Mouse (Mus musculus) regulatory T cell (primary cell): ENCODE results near the gene Naa11.

Experiments used
- in situ Hi-C: fragments of 300-600 bp; cut with MboI, MseI; formaldehyde crosslinking; loops from one replicate; pipeline ENCODE4 v1.15.1; 2025; ENCODE audit warnings: high pct_unique_total_duplicates

Gene Naa11

DNA sequence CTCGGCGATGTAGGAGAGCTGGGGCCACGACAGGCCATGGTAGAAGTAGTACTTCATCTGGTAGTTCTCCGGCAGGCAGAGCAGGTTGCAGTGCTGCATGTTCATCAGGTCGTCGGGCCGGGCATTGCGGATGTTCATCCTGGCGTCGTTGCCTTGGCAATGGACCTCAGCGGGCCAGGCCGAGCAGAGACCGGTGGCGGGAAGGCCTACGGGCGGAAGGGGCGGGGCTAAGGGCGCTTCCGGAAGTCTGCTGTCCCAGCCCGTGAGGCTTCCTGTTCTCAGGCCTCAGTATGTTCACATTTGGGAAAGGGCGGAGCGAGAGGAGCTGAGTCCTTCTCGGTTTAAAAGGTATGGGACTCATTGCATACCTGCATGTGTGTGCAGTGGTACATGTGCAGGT, at the start of gene Naa11:
TSS of gene Naa11 (minus strand) at position 220 of the 400 bp plus-strand sequence.
- in situ Hi-C loops: no loop called here

DNA sequence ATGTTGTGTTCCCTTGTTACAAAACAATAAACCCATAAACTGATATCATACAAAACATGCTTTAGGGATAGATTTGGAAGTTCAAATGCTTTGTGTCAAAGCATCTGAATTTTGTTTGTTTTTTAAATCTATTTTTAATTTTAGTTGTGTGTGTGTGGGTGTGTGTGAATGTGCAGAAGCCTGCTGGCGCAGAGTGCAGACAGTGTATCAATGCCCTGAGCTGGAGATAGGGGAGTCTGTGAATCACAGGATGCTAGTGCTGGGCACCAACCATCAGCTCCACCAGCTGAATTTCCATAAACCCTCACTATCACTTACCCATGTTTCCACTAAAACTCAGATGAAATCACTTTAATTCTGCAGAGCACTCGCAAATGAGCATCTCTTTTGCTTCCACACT, 40.3 kb upstream of the Naa11 start:
- in situ Hi-C loops: no loop called here

DNA sequence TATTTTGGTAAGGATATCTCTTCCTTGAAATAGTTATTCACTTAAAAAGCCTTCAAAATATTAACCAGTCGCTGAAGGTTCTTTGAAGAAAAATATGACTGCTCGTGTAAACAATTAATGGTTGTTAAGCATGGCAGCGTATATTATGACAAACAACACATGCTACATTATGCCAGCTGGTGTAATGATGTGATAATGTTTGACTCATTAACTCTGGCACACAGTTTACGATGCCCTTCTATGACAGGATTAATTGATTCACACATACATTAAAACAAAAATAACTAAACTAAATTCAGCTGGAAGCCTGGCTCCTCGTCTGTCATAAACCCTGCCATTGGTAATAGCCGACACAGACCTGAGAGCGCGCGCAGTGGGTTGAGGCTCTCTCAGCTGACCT, 37.8 kb upstream of the Naa11 start:
- in situ Hi-C loops: no loop called here

DNA sequence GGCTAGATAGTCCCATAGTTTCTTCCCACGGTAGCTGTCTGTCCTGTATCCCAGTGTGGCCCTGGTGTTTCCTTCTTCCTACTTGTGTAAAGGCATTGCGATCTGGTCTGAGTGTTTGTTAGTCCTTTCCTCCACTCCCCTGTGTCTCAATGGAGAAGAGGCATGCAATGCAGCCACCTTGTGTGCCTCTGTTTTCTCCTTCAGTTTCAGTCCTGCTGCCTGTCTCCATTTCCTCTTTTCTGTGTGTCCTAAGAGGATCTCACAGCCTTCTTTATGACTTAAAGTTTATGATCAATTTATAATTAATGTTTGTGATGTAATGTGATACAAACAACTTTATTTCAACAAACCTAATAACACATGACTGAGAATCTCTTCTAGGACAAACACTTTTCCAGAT, 29.5 kb upstream of the Naa11 start:
- in situ Hi-C loops: no loop called here

DNA sequence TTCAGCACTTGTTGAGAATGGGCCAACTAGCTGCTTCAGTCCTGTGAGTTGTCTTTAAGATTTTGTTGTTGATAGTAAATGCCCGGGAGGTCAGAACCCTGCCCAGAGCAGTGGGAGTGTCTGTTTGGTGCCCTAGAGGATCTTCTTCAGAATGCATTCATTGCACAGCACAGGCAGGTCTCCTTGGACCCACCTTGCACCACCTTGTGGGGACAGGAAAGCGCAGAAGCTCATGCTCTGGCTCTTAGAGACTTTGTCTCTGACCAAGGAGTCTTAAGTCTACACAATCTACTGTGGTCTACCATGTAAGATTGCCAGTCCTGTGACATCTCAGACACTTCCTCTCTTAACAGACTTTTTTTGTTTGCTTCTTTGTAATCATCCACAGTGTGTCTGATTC, 25.0 kb upstream of the Naa11 start:
- in situ Hi-C loops: no loop called here

DNA sequence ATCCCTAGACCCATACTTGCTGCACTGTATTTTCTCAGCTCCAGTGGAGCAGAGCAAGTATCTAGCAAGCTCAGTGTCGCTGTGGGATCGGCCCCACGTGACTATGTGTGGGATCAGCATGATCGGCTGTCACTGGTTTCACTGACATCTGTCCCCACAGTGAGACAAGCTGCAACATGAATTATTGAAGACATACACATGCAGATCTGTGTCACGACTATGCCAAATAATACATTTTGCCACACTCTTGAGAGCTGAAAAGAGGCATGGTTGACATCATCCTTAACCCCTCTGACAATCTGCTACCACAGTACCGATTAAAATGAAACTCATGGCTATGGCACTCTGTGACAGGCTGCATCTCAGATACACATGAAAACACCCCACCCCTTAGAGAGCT, 23.7 kb upstream of the Naa11 start:
- in situ Hi-C loops: no loop called here

DNA sequence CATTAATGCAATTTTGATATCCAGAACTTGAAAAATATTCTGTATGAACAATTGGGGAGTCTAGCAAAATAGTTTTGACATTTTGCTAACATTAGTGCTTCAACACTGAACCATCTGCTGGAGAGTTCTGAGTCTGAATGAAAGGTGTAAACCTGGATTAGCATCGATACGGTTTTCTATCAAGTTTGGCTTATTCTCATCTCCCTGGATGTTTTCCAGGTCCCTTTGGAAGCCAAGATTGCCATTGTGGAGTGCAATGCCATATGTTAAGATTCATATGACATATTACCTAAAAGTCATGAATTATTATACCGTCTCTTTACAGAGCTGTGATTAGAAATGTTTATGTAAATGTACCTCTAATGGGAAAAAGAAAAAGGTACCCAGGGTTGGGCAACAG, 21.5 kb upstream of the Naa11 start:
- in situ Hi-C loops: no loop called here

DNA sequence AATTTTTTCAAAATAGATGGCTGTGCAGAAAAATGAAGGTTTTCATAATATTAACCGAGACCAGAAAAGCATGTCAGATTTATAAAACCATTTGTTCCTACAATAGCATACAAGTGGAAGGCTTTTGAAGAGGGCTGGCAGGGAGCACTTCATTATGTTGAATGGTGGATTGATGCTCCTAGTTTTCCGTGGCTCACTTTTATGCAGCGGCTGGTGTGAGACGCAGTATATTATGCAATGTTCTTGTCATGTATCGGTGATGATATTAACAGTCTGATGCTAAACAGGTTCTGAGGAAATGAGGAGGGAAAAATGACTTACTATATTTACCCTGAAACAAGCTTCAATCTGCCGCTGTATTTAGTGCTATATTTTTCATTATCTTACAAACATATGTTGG, 18.0 kb upstream of the Naa11 start:
- in situ Hi-C loops: no loop called here

DNA sequence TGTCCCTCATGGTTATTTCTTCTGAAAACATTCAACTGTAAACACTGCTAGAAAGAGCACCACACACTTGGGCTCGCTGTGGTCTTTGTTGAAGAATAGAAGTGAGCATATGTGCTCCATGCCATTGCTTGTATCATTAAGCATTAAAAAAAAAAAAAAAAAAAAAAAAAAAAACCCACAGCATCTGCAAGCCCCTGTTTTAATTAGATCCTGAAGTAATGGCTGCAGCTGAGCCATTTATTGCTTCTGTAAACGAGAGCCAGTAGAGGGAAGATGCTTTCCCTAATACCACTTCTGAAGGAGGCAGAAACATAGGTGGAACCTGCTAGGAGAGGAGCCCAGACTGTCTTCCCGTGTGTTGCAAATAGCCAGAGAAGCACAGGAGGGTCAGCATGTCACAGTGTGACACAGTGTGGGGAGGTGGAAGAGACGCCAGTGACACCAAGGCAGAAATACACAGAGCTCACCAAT, 17.1 kb upstream of the Naa11 start:
- in situ Hi-C loops: no loop called here

DNA sequence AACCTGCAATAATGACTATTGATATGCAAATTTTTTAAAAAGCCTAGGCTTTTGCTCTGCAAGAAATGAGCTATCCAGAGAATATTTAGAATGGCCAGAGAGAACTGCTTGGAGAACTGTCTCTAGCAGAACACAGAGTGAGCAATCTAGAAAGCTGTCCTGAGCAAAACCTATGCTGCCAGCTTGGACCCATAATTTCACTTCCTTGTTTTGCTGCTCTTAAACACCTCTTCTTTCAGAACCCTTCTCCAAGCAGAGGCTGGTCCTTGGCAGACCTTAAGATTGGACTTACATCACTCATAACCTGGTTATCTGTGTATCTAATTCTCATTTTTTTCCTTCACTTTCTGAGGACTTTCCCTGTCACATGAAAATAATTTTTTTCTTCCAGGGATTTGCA, 8.9 kb upstream of the Naa11 start:
- in situ Hi-C loops: no loop called here

DNA sequence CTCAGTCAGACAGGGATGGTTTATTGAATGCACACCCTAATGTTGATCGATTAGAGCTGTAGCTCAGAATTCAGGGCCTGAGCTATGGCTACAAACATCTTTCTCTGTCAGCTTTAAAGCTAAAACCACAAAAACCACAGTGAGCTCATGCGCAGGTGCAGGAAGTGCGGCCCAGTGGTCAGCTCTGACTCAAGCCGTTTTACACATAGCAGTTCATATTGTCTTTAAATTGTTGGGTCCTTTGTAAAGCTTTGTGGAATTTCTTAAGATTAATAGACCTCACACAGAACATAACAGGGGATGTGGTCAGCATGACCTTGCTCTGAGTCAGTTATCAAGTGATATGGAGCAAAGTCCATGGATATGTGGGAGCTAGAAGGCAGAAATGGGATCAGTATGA, 5.4 kb upstream of the Naa11 start:
- in situ Hi-C loops: no loop called here

DNA sequence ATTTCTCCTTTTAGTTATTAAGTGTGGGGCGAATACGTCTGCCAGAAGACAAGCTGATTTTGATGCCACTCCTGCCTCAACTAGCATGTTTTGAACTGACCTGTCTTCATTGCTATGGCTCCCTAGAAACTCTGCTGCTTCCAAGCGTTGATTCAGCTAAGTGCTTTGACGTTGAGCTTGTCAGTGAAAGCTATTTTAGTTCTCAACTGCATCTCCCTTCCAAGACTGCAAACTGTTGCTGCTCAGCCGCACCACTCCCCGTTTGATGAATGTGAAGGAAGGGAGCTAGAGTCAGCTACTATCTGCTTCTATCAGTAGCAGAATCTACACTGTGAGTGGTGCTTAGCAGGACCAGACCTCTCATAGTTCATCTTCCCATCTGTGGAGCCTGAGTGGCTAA, 4.6 kb downstream of the Naa11 start:
- in situ Hi-C loops: no loop called here

DNA sequence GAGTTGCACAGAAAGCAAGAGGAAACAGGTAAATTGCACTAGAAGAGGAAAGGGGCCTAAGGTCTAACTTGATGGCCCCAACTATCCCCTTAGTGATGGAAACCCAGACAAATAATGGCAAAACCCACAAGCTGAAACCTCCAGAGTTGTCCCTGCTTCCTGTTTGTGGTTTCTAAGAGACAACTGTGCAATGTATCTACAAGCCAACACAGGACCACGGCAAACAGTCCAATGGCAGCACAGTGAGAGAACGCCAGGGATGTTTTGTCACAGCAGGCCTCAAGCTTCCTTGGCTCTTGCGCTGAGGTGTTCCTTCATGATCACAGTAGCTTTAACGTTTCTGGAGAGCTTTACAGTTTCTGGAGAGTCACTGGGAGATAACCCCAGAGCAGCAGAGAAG, 7.8 kb downstream of the Naa11 start:
- in situ Hi-C loops: no loop called here

DNA sequence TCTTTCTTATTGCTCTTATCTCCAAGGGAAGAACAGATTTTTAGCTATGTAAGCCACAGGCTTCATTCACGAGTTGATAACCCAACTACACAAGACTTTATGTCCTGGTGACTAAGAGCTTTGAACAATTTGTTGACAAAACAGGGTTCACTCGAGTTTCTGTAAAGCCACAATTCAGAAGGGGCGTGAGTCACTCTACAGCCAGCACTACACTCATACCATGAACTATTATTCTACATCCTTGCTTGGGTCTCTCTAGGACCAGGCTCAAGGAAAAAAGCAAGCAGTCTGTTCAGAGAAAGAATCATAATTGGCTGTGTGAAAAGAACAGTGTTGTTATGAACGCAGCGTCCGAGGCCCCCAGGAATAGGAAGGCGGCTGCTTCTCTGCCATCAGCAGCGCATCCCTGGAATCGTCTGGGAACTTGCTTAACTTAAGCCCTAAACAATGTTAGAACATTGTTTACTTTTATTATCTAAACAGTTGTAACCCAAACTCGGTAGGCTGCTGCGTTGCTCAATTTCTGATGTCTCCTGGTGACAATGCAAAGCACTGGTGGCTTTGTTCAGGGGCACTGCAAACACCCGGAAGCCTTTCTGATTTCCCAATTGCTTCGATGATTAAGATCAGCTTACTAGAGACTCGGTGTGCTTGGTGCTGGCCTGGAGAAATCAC, 9.5 kb downstream of the Naa11 start:
- in situ Hi-C loops: no loop called here

DNA sequence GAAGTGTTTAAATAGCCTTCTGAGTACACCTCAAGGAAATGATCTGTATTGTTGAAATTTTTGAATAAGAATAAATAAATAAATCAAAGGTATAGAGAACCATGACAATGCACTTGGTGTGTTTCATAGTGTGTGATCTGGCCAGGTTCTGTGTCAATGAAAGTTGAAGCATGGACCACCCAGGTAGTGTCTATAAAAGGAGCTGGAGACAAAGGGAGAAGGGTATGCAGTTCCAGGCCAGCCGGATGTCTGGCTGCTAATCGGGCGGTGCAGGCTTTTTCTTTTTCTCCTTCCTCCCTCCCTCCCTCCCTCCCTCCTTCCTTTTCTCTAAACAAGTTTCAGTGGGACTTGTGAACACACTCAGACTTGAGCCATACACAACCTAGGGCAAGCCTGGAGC, 12.2 kb downstream of the Naa11 start:
- in situ Hi-C loops: no loop called here

DNA sequence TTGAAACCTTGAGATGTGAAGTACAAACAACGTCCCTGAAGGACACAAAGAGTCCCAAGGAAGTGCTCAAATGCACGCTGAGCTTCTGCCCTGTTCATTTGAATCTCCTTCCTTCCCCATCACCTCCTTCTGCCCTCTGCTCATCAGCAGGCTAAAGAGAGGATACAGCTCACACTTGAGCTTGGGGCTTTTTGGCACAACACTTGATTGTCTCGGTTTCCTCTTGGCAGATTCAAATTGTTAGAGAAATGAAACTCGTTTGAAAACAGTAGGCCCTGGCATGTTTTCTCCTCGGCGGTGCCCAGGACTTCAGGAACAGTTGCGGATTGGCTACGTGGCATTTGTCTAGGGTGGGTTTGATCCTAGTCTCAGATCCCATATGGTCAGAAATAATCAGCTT, 27.4 kb downstream of the Naa11 start:
- in situ Hi-C loops: no loop called here

DNA sequence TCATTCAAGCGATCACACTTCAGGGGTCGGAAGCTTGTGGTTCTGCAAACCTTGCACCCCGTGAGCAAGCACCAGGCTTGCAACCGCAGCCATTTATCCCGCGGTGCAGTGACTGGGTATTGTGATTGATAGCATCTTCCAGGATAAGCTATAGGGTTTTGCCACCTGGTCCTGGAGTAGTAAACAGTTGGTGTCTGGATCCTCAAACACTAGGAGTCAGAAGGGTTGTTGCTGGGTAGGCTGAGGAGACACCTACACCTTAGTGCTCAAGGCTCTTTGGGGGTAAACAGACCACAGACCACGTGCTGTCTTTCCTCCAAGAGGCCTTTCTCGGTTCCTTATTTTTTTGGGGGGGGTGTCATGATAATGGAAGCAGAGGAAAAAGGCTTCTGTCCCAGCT, 27.9 kb downstream of the Naa11 start:
- in situ Hi-C loops: no loop called here

DNA sequence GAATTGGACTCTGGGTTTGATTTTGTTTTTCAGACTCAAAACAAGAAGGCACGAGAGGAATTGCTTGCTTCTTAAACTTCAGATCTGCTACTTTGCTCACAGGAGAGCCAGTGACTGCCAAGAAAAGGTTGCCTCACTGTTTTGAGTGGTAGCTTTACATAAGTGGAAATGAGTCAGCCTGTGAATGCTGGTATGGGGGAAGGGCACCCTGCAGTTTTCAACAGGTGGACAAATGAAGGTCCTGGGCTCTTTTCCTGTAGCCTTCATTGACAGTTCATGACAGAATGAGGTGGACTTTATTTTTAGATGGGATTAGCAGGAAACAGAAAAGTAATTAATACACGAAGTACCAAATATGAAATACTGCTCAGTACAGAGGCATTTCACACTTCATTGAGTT, 29.6 kb downstream of the Naa11 start:
- in situ Hi-C loops: no loop called here

DNA sequence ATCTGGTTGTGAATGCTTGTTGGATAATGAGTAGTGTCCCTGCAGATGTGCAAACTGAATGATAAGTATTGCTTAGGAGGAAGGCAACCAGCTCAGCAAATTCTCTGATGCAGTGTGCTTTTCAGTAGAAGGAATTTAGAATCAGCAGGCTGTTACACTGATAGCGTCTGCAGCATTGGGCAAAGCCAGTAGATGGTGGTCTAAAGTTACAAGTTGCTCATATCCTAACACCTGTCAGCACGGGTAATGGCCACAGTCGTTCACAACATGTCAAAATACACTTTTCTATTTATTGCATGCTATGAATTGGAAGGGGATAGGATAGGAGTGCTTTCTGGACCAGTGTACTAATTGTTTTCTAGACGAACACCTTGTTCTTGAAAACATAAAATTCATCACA, 33.1 kb downstream of the Naa11 start:
- in situ Hi-C loops: no loop called here

DNA sequence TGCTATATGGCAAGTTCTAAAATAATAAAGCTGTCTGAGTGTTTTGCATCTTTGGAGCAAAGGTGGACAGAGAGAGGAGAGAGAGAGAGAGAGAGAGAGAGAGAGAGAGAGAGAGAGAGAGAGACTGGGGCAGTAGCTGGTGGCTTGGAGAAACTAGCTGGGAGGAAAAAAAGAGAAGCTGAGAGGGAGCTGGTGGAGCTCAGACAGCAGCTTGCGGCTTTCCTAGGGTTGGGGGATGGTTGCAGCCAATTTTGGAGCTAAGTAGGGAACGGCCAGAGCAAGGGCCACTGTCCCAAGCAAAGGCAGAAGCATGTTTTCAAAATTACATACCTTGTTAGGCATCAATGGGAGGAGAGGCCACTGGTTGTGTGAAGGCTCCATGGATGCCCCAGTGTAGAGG, 36.0 kb downstream of the Naa11 start:
- in situ Hi-C loops: no loop called here

DNA sequence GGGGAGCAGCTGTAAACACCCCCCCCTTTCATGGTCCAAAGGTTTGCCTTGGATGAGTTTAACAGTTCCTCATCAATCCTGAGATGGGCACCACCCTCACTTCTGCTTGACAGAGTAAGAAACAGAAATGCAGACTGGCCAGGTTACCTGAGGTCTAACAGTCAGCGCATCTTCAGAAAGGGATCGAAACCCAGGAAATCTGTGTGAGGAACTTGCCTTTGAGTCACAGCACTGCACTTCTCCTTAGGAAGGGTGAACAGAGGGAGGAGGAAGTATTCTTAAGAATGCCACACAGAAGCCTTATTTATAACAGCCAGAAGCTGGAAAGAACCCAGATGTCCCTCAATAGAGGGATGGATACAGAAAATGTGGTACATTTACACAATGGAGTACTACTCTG, 37.0 kb downstream of the Naa11 start:
- in situ Hi-C loops: no loop called here

DNA sequence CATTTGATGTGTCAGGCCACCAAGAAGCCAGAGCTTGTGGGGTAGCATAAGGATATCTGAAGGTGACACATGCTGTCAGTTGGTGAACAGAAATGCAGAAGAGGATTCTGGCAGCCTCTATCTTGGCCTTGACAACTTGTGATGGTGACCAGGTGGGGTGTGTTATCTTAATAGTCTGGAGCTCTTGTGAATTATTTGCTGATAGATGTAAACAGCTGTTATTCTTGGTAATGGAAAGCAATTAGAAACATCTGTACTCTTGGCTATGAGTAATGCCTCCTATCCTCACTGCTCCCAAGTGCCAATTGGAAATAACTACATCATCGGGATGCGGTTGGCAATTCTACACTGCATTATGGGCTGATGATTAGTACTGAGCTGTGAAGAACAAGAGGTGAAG, 43.4 kb downstream of the Naa11 start:
- in situ Hi-C loops: no loop called here

DNA sequence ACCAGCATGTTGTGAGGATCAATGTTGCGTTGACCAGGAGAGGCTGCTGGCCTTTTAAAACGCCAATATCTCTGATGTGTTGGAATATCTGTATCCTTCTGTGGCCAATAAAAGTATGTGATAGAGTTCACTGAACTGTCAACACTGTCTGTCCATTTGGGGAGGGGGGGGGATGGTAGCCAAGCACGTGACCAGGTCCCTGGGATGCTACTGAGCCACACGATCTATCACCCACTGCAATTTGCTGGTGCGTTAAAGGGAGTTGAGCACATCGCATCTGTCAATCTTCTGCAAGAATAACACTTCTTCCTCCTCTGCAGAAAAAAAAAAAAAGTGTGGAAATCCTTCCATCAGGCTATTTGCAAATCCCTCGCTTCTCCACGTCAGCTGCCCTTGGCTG, 43.9 kb downstream of the Naa11 start:
- in situ Hi-C loops: no loop called here

DNA sequence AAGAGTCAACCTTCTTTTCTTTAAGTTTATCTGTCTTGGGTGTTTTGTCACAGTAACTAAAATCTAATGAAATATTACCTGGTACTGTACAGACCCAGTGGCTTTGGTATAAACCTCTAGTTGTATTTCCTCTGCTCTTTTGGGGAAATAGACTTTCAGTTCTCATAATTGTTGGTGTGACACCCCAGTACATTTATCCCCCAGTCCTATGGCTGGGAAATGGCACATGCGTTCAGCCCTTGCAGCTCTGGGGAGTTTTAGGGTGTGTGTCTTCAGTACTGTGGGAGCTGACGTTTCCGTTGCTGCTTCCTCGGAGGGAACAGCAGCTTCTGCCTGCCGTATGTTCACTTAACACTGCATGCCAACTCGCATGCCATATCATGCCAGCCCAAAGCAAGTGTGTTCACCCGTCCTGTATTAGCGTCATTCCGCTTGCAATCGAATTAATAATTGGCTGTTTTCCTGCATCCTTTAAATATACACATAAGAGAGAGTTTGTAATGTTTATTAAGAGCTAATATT, 46.4 kb downstream of the Naa11 start:
- in situ Hi-C loops: no loop called here
